Mouse (Mus musculus): Measurements from ENCODE around the gene Sema7a.
A peak's percentile ranks its signal among the peaks of the same experiment; 100 is the strongest.

Gene Sema7a

GRCm38 (mm10) chr9:57959886-57960866 is 20.3 kb downstream of the Sema7a start:
- DNase-seq (ENCODE audit: low spot score), result no peak

- no peak for DNase-seq (ENCODE audit: low spot score)
Observed at GRCm38 (mm10) chr9:57961226-57961625, 21.3 kb downstream of the Sema7a start.

DNA sequence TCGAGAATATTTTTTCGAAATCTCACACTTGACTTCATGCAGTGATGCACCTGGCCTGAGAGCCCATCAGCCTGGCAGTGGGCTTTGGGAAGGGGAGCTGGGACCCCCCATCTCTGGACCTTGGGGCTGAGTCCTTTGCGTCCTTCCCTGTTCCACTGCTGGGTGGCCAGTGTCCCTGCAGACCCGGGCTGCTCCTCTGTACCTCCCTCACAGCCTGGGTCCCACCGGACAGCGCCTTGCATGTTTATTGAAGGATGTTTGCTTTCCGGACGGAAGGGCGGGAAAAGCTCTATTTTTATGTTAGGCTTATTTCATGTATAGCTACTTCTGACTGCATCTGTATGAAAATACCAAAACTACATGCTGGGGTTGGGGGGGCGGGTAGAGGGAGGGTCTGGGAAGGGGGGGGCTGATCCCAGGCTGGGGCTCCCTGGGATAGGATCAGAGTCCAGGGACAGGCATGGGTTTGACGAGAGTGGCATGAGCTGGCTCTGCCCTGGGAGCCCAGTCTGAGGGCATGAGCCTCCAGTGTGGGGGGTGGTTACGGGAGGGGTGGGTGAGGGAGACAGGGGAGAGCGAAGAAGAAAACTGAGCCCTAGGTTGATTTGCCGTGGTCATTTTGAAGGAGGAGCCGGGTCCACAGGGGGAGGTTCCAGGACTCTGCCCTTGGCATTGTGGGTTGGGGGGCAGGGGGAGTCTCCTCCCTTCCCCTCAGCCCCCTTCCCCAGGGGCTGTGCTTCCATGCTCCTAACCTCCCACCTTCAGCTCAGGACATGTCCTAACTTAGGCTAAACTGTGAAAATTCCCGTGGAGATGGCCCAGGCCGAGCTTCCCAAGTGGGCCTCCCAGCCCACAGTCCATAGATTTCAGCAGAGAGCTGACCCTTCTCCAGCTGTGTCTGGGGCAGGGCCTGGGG is 22.2 kb downstream of the Sema7a start:
- no peak for DNase-seq (ENCODE audit: low spot score)

GRCm38 (mm10) chr9:57963249-57963997 is 23.5 kb downstream of the Sema7a start:
- DNase-seq (ENCODE audit: low spot score), result no peak

DNA sequence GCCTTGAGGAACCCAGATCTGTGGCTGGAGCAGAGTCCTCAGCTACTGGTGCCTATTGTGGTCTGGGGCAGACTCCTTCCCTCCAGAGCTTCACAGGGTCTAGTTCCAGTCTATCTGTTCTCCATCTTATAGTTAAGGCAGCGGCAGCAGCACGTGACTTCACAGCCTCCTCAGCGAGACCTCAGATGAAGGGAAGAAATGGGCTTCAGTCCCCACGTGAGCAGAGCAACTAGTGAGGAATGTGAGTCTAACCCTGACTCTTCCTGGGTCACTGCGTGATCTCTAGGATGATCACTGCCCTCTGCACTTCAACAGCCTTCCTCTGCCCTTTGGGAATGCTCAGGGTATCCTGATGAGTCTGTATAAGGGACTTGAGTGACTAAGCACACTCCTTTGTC is 24.1 kb downstream of the Sema7a start:
- no peak for DNase-seq (ENCODE audit: low spot score)

DNA sequence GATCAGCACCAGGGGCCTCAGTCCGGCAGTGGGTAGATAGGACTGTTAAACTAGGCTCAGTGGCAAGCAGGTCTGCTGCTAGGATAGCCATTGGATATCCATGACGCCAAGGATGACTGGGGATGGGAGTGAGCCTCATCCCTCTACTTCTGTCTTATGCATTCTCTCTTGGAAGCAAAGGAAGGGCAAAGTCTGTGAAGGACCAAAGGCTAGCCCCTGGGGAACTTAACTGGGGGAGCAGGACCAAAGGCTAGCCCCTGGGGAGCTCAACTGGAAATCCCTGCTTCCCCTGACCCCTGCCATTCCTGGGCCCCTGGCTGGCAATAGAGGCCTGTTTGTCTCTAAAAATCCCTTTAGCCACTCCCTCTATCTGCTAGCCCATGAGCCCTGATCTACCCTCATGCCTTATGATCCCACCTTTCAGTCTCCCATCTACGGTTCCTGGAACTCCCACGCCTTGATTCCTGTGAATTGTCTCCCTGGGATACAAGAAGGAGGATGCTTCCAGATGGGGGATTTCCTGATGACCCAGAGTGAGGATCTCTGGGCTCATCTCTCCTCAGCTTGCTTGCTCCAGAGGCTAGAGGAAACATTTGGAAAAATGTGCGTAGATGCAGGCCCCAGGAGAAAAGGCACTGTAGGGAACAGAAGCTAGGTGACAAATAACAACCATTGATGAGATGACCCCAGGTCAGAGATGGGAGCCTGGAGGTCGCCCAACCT is 24.8 kb downstream of the Sema7a start:
- DNase-seq (ENCODE audit: low spot score), result no peak

- DNase-seq (ENCODE audit: low spot score), result peak; percentile 71
Observed at GRCm38 (mm10) chr9:57965281-57966185, 25.6 kb downstream of the Sema7a start.

- peak; percentile 72 for DNase-seq (ENCODE audit: low spot score)
Observed at GRCm38 (mm10) chr9:57967237-57967960, 27.5 kb downstream of the Sema7a start.

DNA sequence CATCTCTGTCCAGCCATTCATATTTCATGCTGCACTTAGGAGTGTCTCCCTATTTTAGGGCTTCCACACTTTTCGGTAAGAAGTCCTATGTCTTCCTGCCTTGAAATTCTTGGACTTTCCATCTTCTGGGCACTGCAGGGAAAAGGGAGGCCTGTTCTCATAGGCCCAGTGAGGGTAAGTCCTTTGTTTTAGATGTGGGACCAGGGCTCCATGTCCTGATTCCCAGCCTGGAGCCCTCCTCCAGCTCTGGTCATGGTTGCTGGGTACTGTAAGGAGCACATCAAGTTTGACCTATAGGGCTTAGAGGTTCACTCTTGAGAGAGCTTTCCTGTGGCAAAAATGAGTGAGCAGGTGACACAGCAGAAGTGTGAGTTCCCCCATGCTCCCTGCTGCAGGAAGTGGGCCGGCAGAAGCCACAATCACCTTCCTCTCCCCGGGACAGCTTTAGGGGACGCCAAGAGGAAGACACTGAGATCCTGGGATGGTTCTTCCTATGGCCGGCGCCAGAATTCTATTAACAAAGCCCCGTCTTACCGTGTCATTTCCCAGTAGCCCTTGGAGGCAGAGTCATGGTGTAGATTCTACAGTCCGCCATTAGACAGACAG is 28.4 kb downstream of the Sema7a start:
- no peak for DNase-seq (ENCODE audit: low spot score)

DNA sequence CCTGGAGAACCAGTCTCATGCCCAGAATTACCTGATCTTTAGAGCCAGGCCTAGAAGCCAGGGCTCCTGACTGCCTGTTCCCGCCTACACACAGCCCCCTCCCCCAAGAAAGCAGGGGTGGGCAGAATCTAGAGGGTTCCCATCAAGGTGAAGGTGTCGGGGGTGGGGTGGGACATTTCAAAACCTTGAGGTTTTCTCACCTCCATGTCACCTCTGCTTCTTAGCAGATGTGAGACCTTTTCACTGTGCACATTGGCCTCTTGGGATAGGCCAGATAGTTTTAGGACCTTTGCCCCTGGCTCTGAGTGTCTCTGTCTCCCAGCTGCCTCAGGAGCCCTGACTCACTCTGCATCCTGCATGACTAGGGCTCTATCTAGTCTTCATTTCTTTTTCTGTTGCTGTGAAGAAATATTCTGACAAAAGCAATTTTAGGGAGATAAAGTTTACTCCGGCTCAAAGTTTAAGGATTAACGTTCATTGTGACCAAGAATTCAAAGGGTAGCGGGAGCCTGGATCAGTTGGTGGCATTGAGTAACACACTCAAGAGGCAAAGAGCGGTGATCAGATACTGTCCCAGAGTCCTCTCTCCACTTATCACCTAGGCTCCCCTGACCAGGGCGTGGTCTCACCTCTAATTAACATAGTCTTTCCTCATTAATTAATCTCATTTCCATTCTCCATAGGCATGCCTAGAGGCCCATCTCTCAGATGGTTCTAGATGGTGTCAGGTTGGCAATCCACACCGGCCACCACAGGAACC is 29.1 kb downstream of the Sema7a start:
- no peak for DNase-seq (ENCODE audit: low spot score)

DNA sequence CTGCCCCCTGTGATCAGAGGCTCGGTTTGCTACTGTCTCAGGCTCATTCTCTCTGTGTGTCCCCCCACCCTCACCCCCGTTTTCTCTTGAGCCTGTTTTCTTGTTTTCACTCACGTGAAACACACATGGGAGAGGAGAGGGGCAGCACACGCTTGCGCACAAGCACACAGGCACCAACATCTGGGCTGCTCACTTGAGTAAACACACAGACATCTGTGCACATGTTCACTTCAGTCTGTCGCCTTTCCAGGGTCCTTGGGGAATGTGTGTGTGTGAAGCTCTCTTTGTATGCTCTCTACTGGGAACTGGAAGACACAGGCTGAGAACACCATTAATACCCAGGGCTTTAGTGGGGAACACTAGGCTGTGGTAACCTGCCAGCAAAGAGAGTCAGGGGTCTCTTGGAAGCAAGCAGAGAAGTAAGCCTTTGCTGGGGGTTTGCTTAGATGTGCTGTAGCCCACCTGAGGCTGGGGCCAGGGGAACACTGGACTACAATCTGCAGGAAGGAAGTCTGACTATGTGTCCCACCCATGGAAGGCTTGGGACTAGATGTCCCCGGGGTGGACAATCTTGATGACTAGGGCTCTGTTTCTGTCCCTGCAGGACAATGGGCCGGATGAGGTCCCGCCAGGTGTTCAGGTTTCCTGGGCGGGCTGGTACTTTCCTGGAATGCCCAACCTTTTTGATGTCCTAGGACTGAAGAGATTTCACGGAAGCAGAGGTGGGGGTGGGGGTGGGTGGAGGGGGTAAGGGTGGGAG is 30.0 kb downstream of the Sema7a start:
- no peak for DNase-seq (ENCODE audit: low spot score)

DNA sequence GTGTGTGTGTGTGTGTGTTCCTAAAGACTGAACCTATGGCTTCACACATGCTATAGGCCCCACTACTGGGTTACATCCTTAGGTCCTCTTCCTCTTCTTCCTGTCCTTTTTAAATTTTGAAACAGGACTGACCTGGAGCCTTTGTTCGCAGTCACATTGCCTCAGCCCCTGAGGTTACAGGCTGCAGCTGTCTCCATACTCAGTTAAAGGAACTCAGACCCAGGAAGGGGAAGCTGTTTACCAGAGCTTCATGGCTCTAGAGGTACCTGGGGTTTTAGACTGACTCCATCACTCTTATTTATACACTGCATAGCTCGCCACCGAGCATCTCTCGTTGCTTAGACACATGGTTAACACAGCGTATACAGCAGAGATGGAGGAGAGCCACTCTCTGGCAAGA is 31.5 kb downstream of the Sema7a start:
- DNase-seq (ENCODE audit: low spot score), result no peak

- DNase-seq (ENCODE audit: low spot score), result no peak
Observed at GRCm38 (mm10) chr9:57972141-57972591, 32.3 kb downstream of the Sema7a start.

GRCm38 (mm10) chr9:57972776-57973439 is 33.0 kb downstream of the Sema7a start:
- DNase-seq (ENCODE audit: low spot score), result no peak

GRCm38 (mm10) chr9:57973440-57974066 is 33.6 kb downstream of the Sema7a start:
- no peak for DNase-seq (ENCODE audit: low spot score)

GRCm38 (mm10) chr9:57974221-57974620 is 34.3 kb downstream of the Sema7a start:
- no peak for DNase-seq (ENCODE audit: low spot score)
